Comparison of ENCODE assay signal across 30 mouse cellular contexts in the genomic region with DNA sequence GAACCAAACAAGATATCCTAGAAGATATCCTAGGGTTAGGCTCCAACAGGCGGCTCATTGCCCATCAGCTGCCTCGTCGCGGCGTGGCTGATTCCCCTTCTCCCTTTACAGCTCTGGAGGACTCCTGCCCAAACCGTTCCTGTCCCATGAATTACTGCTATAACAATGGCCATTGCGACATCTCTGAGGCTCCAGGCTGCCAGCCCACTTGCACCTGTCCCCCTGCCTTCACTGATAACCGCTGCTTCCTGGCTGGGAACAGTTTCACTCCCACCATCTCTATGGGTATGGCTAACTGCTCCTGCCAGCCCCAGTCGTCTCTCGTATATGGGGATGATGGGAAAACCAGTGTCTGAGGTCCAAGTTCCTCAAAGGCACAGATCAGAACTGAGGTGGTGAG. TPM values are rescaled to one million over a fixed set of nuclear protein-coding genes. Genes with fewer than 3 reads are reported as not detected.
DNase-seq lines count a peak whose midpoint lies in the region; ATAC-seq and TF ChIP-seq lines count a peak whose summit lies in the region.
"Had no signal": no experiment of that assay in that cellular context is flagged by ENCODE, and none has a peak within 500 bp of the region (broad histone marks: within the 10 kb centered on the region; RNA-seq: fewer than 3 reads in every experiment).

No protein-coding gene starts in this region.

- H3K27ac ChIP-seq in hindbrain, embryonic 10.5 days: 0 out of 2 replicates have a peak overlapping the region, but pooled peaks have one; percentile 4
- no peak overlapping the region for H3K27ac ChIP-seq in hindbrain, postnatal 0 days
- no peak overlapping the region for H3K27ac ChIP-seq in testis, adult 2 months (ENCODE audit: control insufficient read depth, insufficient read depth, low read depth, low read length)
- H3K27ac ChIP-seq: embryonic facial prominence, embryonic 13.5 days; embryonic facial prominence, embryonic 15.5 days; forebrain, embryonic 10.5 days; forebrain, embryonic 12.5 days had no signal

- H3K4me1 ChIP-seq in hindbrain, embryonic 10.5 days (replicated peaks): peaks cover 17% of the 10 kb centered on the region
- no peaks in the 10 kb centered on the region for H3K4me1 ChIP-seq in hindbrain, postnatal 0 days (ENCODE audit: insufficient read depth, low read length)
- peaks cover 2% of the 10 kb centered on the region; the same call in 1 of the 2 replicates for H3K4me1 ChIP-seq in testis, adult 2 months (ENCODE audit: control insufficient read depth, insufficient read depth, low read length)
- H3K4me1 ChIP-seq: embryonic facial prominence, embryonic 13.5 days; embryonic facial prominence, embryonic 15.5 days had no signal

- no peak for ATAC-seq in hindbrain, postnatal 0 days
- ATAC-seq: forebrain, embryonic 14.5 days; forebrain, embryonic 16.5 days had no signal

- DNase-seq in hindbrain, embryonic 10.5 days (ENCODE audit: low spot score): no peak
- DNase-seq in hindbrain, postnatal 0 days (ENCODE audit: low spot score): no peak
- DNase-seq in testis, postnatal 10 days (ENCODE audit: low spot score): no peak
- DNase-seq in adipocyte (ENCODE audit: low spot score): no peak
- DNase-seq: adrenal gland, adult 8-10 months; adrenal gland, postnatal 25 days; B cell, adult 2 months; cerebellum, adult 11 months; cerebellum, adult 18-20 months; cerebellum, adult 8-10 months; cerebellum, adult 9-11 months; cerebellum, postnatal 14 days; cerebellum, postnatal 36 days; embryo, embryonic 11 days had no signal

- WGBS in hindbrain, embryonic 10.5 days: 86% methylated on average over 10 of the region's 10 CpGs
- 88% methylated on average over 10 of the region's 10 CpGs for WGBS in hindbrain, postnatal 0 days

- no peaks in the 10 kb centered on the region for H3K79me2 ChIP-seq in myocyte (ENCODE audit: control insufficient read depth, insufficient read depth)

- TF ChIP-seq CTCF in hindbrain, postnatal 0 days (IDR thresholded peaks at IDR 0.05; ENCODE audit: low read depth): no peak
- TF ChIP-seq CTCF in testis, adult 2 months (IDR thresholded peaks at IDR 0.05; ENCODE audit: control insufficient read depth, insufficient read depth, insufficient replicate concordance, low read depth, low read length): no peak

- H3K36me3 ChIP-seq in hindbrain, embryonic 10.5 days: no peaks in the 10 kb centered on the region
- no peaks in the 10 kb centered on the region for H3K36me3 ChIP-seq in hindbrain, postnatal 0 days (ENCODE audit: insufficient read depth, low read length)
- no peaks in the 10 kb centered on the region for H3K36me3 ChIP-seq in testis, adult 2 months (ENCODE audit: control insufficient read depth, insufficient read depth, low read length)
- H3K36me3 ChIP-seq in myocyte (ENCODE audit: control insufficient read depth, insufficient read depth): no peaks in the 10 kb centered on the region
- H3K36me3 ChIP-seq: embryonic facial prominence, embryonic 13.5 days; embryonic facial prominence, embryonic 15.5 days; forebrain, embryonic 10.5 days; forebrain, embryonic 12.5 days had no signal

- H3K4me3 ChIP-seq in hindbrain, embryonic 10.5 days: no peak overlapping the region
- H3K4me3 ChIP-seq in hindbrain, postnatal 0 days (ENCODE audit: low read length): no peak overlapping the region
- H3K4me3 ChIP-seq in testis, adult 2 months (ENCODE audit: control insufficient read depth, low read depth, low read length): peak overlapping the region; percentile 77
- H3K4me3 ChIP-seq in myocyte: no peak overlapping the region
- H3K4me3 ChIP-seq: embryonic facial prominence, embryonic 13.5 days; embryonic facial prominence, embryonic 15.5 days; erythroblast, embryonic 14.5 days; forebrain, embryonic 10.5 days; forebrain, embryonic 12.5 days had no signal

- no peak overlapping the region for H3ac ChIP-seq in myocyte (ENCODE audit: control insufficient read depth, insufficient read length)

- H3K9ac ChIP-seq in hindbrain, postnatal 0 days (replicated peaks; ENCODE audit: low read length): no peak overlapping the region
- H3K9ac ChIP-seq: embryonic facial prominence, embryonic 13.5 days; embryonic facial prominence, embryonic 15.5 days; forebrain, embryonic 12.5 days had no signal

- no peaks in the 10 kb centered on the region; the same call in 1 of the 2 replicates for H3K27me3 ChIP-seq in hindbrain, embryonic 10.5 days (ENCODE audit: insufficient read depth, poor library complexity, severe bottlenecking)
- H3K27me3 ChIP-seq in hindbrain, postnatal 0 days (ENCODE audit: insufficient read depth, low read length): no peaks in the 10 kb centered on the region
- no peaks in the 10 kb centered on the region for H3K27me3 ChIP-seq in testis, adult 2 months (ENCODE audit: control insufficient read depth, insufficient read depth, low read length)
- H3K27me3 ChIP-seq in myocyte (ENCODE audit: control insufficient read depth, insufficient read depth, insufficient read length): no peaks in the 10 kb centered on the region
- H3K27me3 ChIP-seq: embryonic facial prominence, embryonic 13.5 days; forebrain, embryonic 12.5 days had no signal

- no peak overlapping the region for H3K4me2 ChIP-seq in hindbrain, postnatal 0 days (ENCODE audit: low read depth, low read length)
- peak overlapping the region; percentile 20 for H3K4me2 ChIP-seq in myocyte (ENCODE audit: low read depth)
- H3K4me2 ChIP-seq: embryonic facial prominence, embryonic 13.5 days; embryonic facial prominence, embryonic 15.5 days; forebrain, embryonic 12.5 days had no signal

- H3K9me3 ChIP-seq in hindbrain, embryonic 10.5 days: no peaks in the 10 kb centered on the region
- H3K9me3 ChIP-seq in hindbrain, postnatal 0 days (ENCODE audit: low read length): no peaks in the 10 kb centered on the region
- H3K9me3 ChIP-seq: embryonic facial prominence, embryonic 13.5 days; embryonic facial prominence, embryonic 15.5 days; forebrain, embryonic 10.5 days; forebrain, embryonic 12.5 days had no signal

- no peak for TF ChIP-seq POLR2A in testis, adult 2 months (IDR thresholded peaks at IDR 0.05; ENCODE audit: control insufficient read depth, low read depth, low read length)
- no peak for TF ChIP-seq POLR2A in myocyte (IDR thresholded peaks at IDR 0.05; ENCODE audit: insufficient read length, low read depth)

TF ChIP-seq in myocyte, 11 proteins besides CTCF, POLR2A, EP300 and RAD21:
- TF ChIP-seq SRF (IDR thresholded peaks at IDR 0.05; ENCODE audit: control insufficient read depth, insufficient read length, low read depth) (no peak), MYOG (IDR thresholded peaks at IDR 0.05; ENCODE audit: control insufficient read depth in 1 of 3, insufficient read depth in 1 of 3, insufficient read length in 2 of 3, low read depth in 2 of 3) (peak in 2 of 3 experiments; percentile 62 to 88), TCF12 (IDR thresholded peaks at IDR 0.05; ENCODE audit: insufficient read depth, poor library complexity, severe bottlenecking) (peak; percentile 32), CEBPB (IDR thresholded peaks at IDR 0.05; ENCODE audit: insufficient read depth, poor library complexity, severe bottlenecking) (peak; percentile 89; the same call in 1 of the 2 replicates), MAX (IDR thresholded peaks at IDR 0.05; ENCODE audit: low read depth) (no peak), MYOD1 (IDR thresholded peaks at IDR 0.05; ENCODE audit: control insufficient read depth in 1 of 3, insufficient read length in 2 of 3, low read depth in 2 of 3) (peak; percentile 60 to 97 (median 94)), TCF3 (IDR thresholded peaks at IDR 0.05; ENCODE audit: insufficient read length, low read depth) (peak; percentile 63)

RNA-seq across cellular contexts. Expression of a gene that starts 20.6 kb away (rescaled TPM):
- 0.09 TPM in 1 of 2 replicates, not detected in the other for polyA plus RNA-seq in hindbrain, embryonic 10.5 days (2016; fragmentation: Nextera tagmentation; extraction: Ambion mirVana)
- total RNA-seq in hindbrain, postnatal 0 days (2014; rRNA removed): not detected in 2 replicates
- not detected in 2 replicates for polyA plus RNA-seq in hindbrain, postnatal 0 days (2015; fragmentation: Nextera tagmentation; extraction: Ambion mirVana)
- 0.61 and 1.3 TPM in 2 replicates for polyA plus RNA-seq in testis, adult 2 months (2012; rRNA removed)
- polyA plus RNA-seq in myocyte (2012; fragmentation: generic; extraction: Trizol): 0.01 TPM
- total RNA-seq: common myeloid progenitor, adult 5-6 weeks; ES-E14; MEL had no signal
- polyA plus RNA-seq: embryonic facial prominence, embryonic 11.5 days; embryonic facial prominence, embryonic 13.5 days; forebrain, embryonic 10.5 days; forebrain, embryonic 12.5 days; forebrain, embryonic 14.5 days; forebrain, embryonic 16.5 days had no signal

RNA-seq across cellular contexts. Expression of a gene that starts 33.6 kb away (rescaled TPM):
- not detected in 2 replicates for polyA plus RNA-seq in hindbrain, embryonic 10.5 days (2016; fragmentation: Nextera tagmentation; extraction: Ambion mirVana)
- not detected in 2 replicates for total RNA-seq in hindbrain, postnatal 0 days (2014; rRNA removed)
- not detected in 2 replicates for polyA plus RNA-seq in hindbrain, postnatal 0 days (2015; fragmentation: Nextera tagmentation; extraction: Ambion mirVana)
- 1.9 TPM in 1 of 2 replicates, not detected in the other for polyA plus RNA-seq in testis, adult 2 months (2012; rRNA removed)
- polyA plus RNA-seq in myocyte (2012; fragmentation: generic; extraction: Trizol): not detected
- total RNA-seq: adrenal gland, adult 18-20 months; adrenal gland, adult 8-10 months; adrenal gland, postnatal 25 days; adrenal gland, postnatal 4 days; common myeloid progenitor, adult 5-6 weeks; MEL had no signal
- polyA plus RNA-seq: brain, embryonic 14.5 days; embryonic facial prominence, embryonic 11.5 days; embryonic facial prominence, embryonic 13.5 days; embryonic facial prominence, embryonic 15.5 days; erythroblast, embryonic 14.5 days; forebrain, embryonic 10.5 days; forebrain, embryonic 12.5 days; forebrain, embryonic 14.5 days; forebrain, embryonic 16.5 days had no signal

RNA-seq across cellular contexts. Expression of a gene that starts 41.0 kb away (rescaled TPM):
- polyA plus RNA-seq in hindbrain, embryonic 10.5 days (2016; fragmentation: Nextera tagmentation; extraction: Ambion mirVana): 0.56 and 0.63 TPM in 2 replicates
- not detected in 2 replicates for total RNA-seq in hindbrain, postnatal 0 days (2014; rRNA removed)
- polyA plus RNA-seq in hindbrain, postnatal 0 days (2015; fragmentation: Nextera tagmentation; extraction: Ambion mirVana): not detected in 2 replicates
- 98.8 and 102 TPM in 2 replicates for polyA plus RNA-seq in testis, adult 2 months (2012; rRNA removed)
- 0.12 TPM for polyA plus RNA-seq in myocyte (2012; fragmentation: generic; extraction: Trizol)
- total RNA-seq: adrenal gland, adult 18-20 months; adrenal gland, adult 8-10 months; adrenal gland, postnatal 25 days; common myeloid progenitor, adult 5-6 weeks; MEL had no signal
- polyA plus RNA-seq: embryonic facial prominence, embryonic 11.5 days; erythroblast, embryonic 14.5 days; forebrain, embryonic 14.5 days; forebrain, embryonic 16.5 days had no signal

Comparison
In these comparisons a context has a peak if more than half of its experiments do, and no peak if none do; other contexts are left out.
1. RNA of a gene that starts 41.0 kb away (polyA plus RNA-seq): 98.8 to 102 TPM in testis, adult 2 months; 0.56 to 0.63 TPM in hindbrain, embryonic 10.5 days, 0.12 TPM in myocyte (single experiment) and not detected in hindbrain, postnatal 0 days; every median in the first group is over 10 times any median in the second.